Mouse (Mus musculus): ENCODE data around the gene Slc36a3. TPM values are rescaled to one million over a fixed set of nuclear protein-coding genes. Genes with fewer than 3 reads are reported as not detected.
"Not testable (repeated sequence)": the region's sequence is repeated elsewhere in the genome, so short reads cannot be mapped to it uniquely, and the experiment has no call there.

Gene Slc36a3
- polyA plus RNA-seq, 1 experiment = 0.12 TPM

GRCm38 (mm10) chr11:55144011-55144410, 7.5 kb downstream of the Slc36a3 start:
- no peak for DNase-seq (ENCODE audit: low read depth)

- no peak for DNase-seq (ENCODE audit: low read depth)
Measured at GRCm38 (mm10) chr11:55141502-55141901, 10.0 kb downstream of the Slc36a3 start.

GRCm38 (mm10) chr11:55137646-55138045, 13.9 kb downstream of the Slc36a3 start:
- DNase-seq (ENCODE audit: low read depth) = no peak

GRCm38 (mm10) chr11:55136770-55137547, 14.5 kb downstream of the Slc36a3 start:
- DNase-seq (ENCODE audit: low read depth) = no peak

- DNase-seq (ENCODE audit: low read depth) = no peak
Measured at GRCm38 (mm10) chr11:55134871-55135270, 16.6 kb downstream of the Slc36a3 start.

GRCm38 (mm10) chr11:55134407-55134806, 17.1 kb downstream of the Slc36a3 start:
- DNase-seq (ENCODE audit: low read depth) = no peak

GRCm38 (mm10) chr11:55133204-55133603, 18.3 kb downstream of the Slc36a3 start:
- DNase-seq (ENCODE audit: low read depth) = no peak

- DNase-seq (ENCODE audit: low read depth) = no peak
Measured at GRCm38 (mm10) chr11:55131946-55132345, 19.6 kb downstream of the Slc36a3 start.

- DNase-seq (ENCODE audit: low read depth) = no peak
Measured at GRCm38 (mm10) chr11:55131077-55131742, 20.3 kb downstream of the Slc36a3 start.

GRCm38 (mm10) chr11:55128411-55128810, 23.1 kb downstream of the Slc36a3 start:
- DNase-seq (ENCODE audit: low read depth) = no peak

- DNase-seq (ENCODE audit: low read depth) = no peak
Measured at GRCm38 (mm10) chr11:55127937-55128336, 23.6 kb downstream of the Slc36a3 start.

- no peak for DNase-seq (ENCODE audit: low read depth)
Measured at GRCm38 (mm10) chr11:55126663-55127062, 24.8 kb downstream of the Slc36a3 start.

- DNase-seq (ENCODE audit: low read depth) = no peak
Measured at GRCm38 (mm10) chr11:55121430-55121829, 30.1 kb downstream of the Slc36a3 start.

GRCm38 (mm10) chr11:55120821-55121271, 30.7 kb downstream of the Slc36a3 start:
- DNase-seq (ENCODE audit: low read depth) = no peak

- DNase-seq (ENCODE audit: low read depth) = no peak
Measured at GRCm38 (mm10) chr11:55120279-55120678, 31.2 kb downstream of the Slc36a3 start.

- no peak for DNase-seq (ENCODE audit: low read depth)
Measured at GRCm38 (mm10) chr11:55117031-55117430, 34.5 kb downstream of the Slc36a3 start.

GRCm38 (mm10) chr11:55116004-55116403, 35.5 kb downstream of the Slc36a3 start:
- no peak for DNase-seq (ENCODE audit: low read depth)

- no peak for DNase-seq (ENCODE audit: low read depth)
Measured at GRCm38 (mm10) chr11:55114291-55114690, 37.2 kb downstream of the Slc36a3 start.

GRCm38 (mm10) chr11:55113861-55114250, 37.7 kb downstream of the Slc36a3 start:
- not testable (repeated sequence) for DNase-seq (ENCODE audit: low read depth)

GRCm38 (mm10) chr11:55113209-55113860, 38.2 kb downstream of the Slc36a3 start:
- DNase-seq (ENCODE audit: low read depth) = no peak

GRCm38 (mm10) chr11:55110566-55111169, 40.8 kb downstream of the Slc36a3 start:
- no peak for DNase-seq (ENCODE audit: low read depth)
